Mouse (Mus musculus) G1E (cell line): ENCODE data around the gene Akap13. TPM values are rescaled to one million over a fixed set of nuclear protein-coding genes. Genes with fewer than 3 reads are reported as not detected.

ENCODE experiments used
- ATAC-seq: 2 replicates; pipeline ENCODE4 v1.8.0; 2016; ENCODE audit warnings: mild to moderate bottlenecking; ENCODE audit not compliant: insufficient number of reproducible peaks, poor library complexity, low FRiP score, severe bottlenecking; ENCODE audit errors: extremely low read depth
- DNase-seq: peaks from one replicate; pipeline ENCODE4 v3.0.0; 2012; ENCODE audit warnings: low spot score
- H3K27me3 ChIP-seq: 2 replicates; pipeline ENCODE4 v1.6.1; 2012; ENCODE audit warnings: mild to moderate bottlenecking, low read length, inconsistent platforms; ENCODE audit not compliant: insufficient read depth
- H3K36me3 ChIP-seq: replicated peaks from 2 replicates; pipeline ENCODE3; 2012; ENCODE audit warnings: mild to moderate bottlenecking, inconsistent platforms
- H3K4me1 ChIP-seq: 2 replicates; pipeline ENCODE4 v1.6.1; 2012; ENCODE audit warnings: low read depth, low read length, inconsistent platforms, mixed read lengths; ENCODE audit not compliant: insufficient read depth
- H3K4me3 ChIP-seq: 2 replicates; pipeline ENCODE4 v1.5.1; 2012; ENCODE audit warnings: low read depth, mild to moderate bottlenecking, inconsistent platforms, low read length, moderate library complexity, mixed read lengths
- H3K9me3 ChIP-seq: replicated peaks from 2 replicates; pipeline ENCODE4 v1.6.1; 2012; ENCODE audit warnings: inconsistent platforms
- CTCF ChIP-seq: IDR thresholded peaks from 2 replicates; pipeline ENCODE4 v1.5.1; 2012; ENCODE audit warnings: low read depth, low read length, inconsistent platforms, mixed read lengths
- GATA1 ChIP-seq: IDR thresholded peaks from 2 replicates; pipeline ENCODE4 v1.6.1; 2012; ENCODE audit warnings: borderline replicate concordance, low read length, inconsistent platforms, mixed read lengths
- GATA2 ChIP-seq: IDR thresholded peaks from 2 replicates; pipeline ENCODE4 v1.6.1; 2012; ENCODE audit warnings: low read depth, low read length, inconsistent platforms, borderline replicate concordance
- POLR2AphosphoS5 ChIP-seq: IDR thresholded peaks from 2 replicates; pipeline ENCODE4 v1.6.1; 2012; ENCODE audit warnings: low read depth, low read length, inconsistent platforms; ENCODE audit not compliant: insufficient replicate concordance
- TAL1 ChIP-seq: conservative IDR thresholded peaks from 2 replicates; pipeline ENCODE4 v1.6.1; 2012; ENCODE audit warnings: low read depth, low read length, inconsistent platforms, mixed read lengths
- polyA plus RNA-seq: library from polyadenylated mRNA; stranded (reverse); fragments of >175 nt; gene quantifications from 2 replicates; pipeline ENCODE4 v1.2.3, GENCODE M21; 2012
- total RNA-seq, 2 experiments: library from RNA; stranded (forward) in 1 of 2; stranded (reverse) in 1 of 2; fragments of 200-1000 nt in 1 of 2; fragments of >200 nt in 1 of 2; fragmentation: Nextera tagmentation in 1 of 2; gene quantifications; 2 replicates each; pipeline ENCODE4 v1.2.3; 2014 to 2017

The Akap13 gene
- total and polyA plus RNA-seq, 3 experiments: 2.8 to 123 (median 47.0) TPM

- no peak for DNase-seq
- H3K9me3 ChIP-seq: peaks cover 68% of the 10 kb centered on the region
- H3K4me1 ChIP-seq: peaks cover 20% of the 10 kb centered on the region
- ATAC-seq: no peak
- no peaks in the 10 kb centered on the region for H3K27me3 ChIP-seq
- no peak overlapping the region for H3K4me3 ChIP-seq
- peaks cover 67% of the 10 kb centered on the region for H3K36me3 ChIP-seq
- TF ChIP-seq POLR2AphosphoS5: no peak
- no peak for TF ChIP-seq GATA1
- no peak for TF ChIP-seq GATA2
- TF ChIP-seq CTCF: no peak
Observed at GRCm38 (mm10) chr7:75778053-75778452, 322.7 kb downstream of the Akap13 start.

GRCm38 (mm10) chr7:75780812-75781211 is 325.5 kb downstream of the Akap13 start:
- H3K36me3 ChIP-seq: peaks cover 48% of the 10 kb centered on the region
- no peaks in the 10 kb centered on the region for H3K27me3 ChIP-seq
- peaks cover 47% of the 10 kb centered on the region for H3K9me3 ChIP-seq
- peaks cover 19% of the 10 kb centered on the region for H3K4me1 ChIP-seq
- no peak for DNase-seq
- no peak for TF ChIP-seq CTCF
- no peak for TF ChIP-seq GATA1
- ATAC-seq: no peak
- peak overlapping the region; percentile 83 for H3K4me3 ChIP-seq

- no peak for TF ChIP-seq POLR2AphosphoS5
- TF ChIP-seq GATA2: no peak
- TF ChIP-seq CTCF: no peak
- no peak for TF ChIP-seq GATA1
- no peak for TF ChIP-seq TAL1
- no peak for DNase-seq
- Histone ChIP-seq H3K36me3 (peaks cover 42% of the 10 kb centered on the region), H3K4me1 (peaks cover 22% of the 10 kb centered on the region), H3K27me3 (no peaks in the 10 kb centered on the region), H3K9me3 (peaks cover 41% of the 10 kb centered on the region), H3K4me3 (peak overlapping the region; percentile 83)
- ATAC-seq: no peak
Observed at GRCm38 (mm10) chr7:75781298-75781947, 326.1 kb downstream of the Akap13 start.

GRCm38 (mm10) chr7:75781948-75782722 is 326.8 kb downstream of the Akap13 start:
- DNase-seq (peak; percentile 94), ATAC-seq (peak; percentile 99)
- Histone ChIP-seq H3K9me3 (peaks cover 33% of the 10 kb centered on the region), H3K36me3 (peaks cover 35% of the 10 kb centered on the region), H3K4me1 (peaks cover 27% of the 10 kb centered on the region), H3K27me3 (no peaks in the 10 kb centered on the region), H3K4me3 (peak overlapping the region; percentile 83)
- no peak for TF ChIP-seq GATA1
- no peak for TF ChIP-seq CTCF
- no peak for TF ChIP-seq TAL1
- TF ChIP-seq GATA2: no peak
- no peak for TF ChIP-seq POLR2AphosphoS5

- Histone ChIP-seq H3K4me1 (peaks cover 31% of the 10 kb centered on the region), H3K9me3 (peaks cover 28% of the 10 kb centered on the region), H3K4me3 (peak overlapping the region; percentile 83; the same call in 1 of the 2 replicates), H3K27me3 (no peaks in the 10 kb centered on the region), H3K36me3 (peaks cover 30% of the 10 kb centered on the region)
- no peak for ATAC-seq
- TF ChIP-seq GATA2 (no peak), POLR2AphosphoS5 (no peak), GATA1 (no peak), TAL1 (no peak), CTCF (no peak)
- DNase-seq: no peak
Observed at GRCm38 (mm10) chr7:75782723-75783011, 327.3 kb downstream of the Akap13 start.

- DNase-seq (no peak), ATAC-seq (no peak)
- peaks cover 45% of the 10 kb centered on the region for H3K4me1 ChIP-seq
- H3K27me3 ChIP-seq: no peaks in the 10 kb centered on the region
- no peaks in the 10 kb centered on the region for H3K9me3 ChIP-seq
- TF ChIP-seq POLR2AphosphoS5 (no peak), GATA1 (no peak), CTCF (no peak)
- no peak overlapping the region for H3K4me3 ChIP-seq
- no peaks in the 10 kb centered on the region for H3K36me3 ChIP-seq
Observed at GRCm38 (mm10) chr7:75785388-75786328, 330.3 kb downstream of the Akap13 start.
